Mouse (Mus musculus) CH12.LX (cell line): ENCODE data around the gene H1f0. TPM values are rescaled to one million over a fixed set of nuclear protein-coding genes. Genes with fewer than 3 reads are reported as not detected.
"Not testable (repeated sequence)": the region's sequence is repeated elsewhere in the genome, so short reads cannot be mapped to it uniquely, and the experiment has no call there.

ENCODE experiments used
- DNase-seq: peaks from one replicate; pipeline ENCODE4 v3.0.0-alpha.2; 2013; ENCODE audit errors: extremely low read depth
- H3K27ac ChIP-seq: 2 replicates; pipeline ENCODE4 v1.5.1; 2012; ENCODE audit warnings: low read depth, mild to moderate bottlenecking, control low read depth, moderate library complexity; ENCODE audit not compliant: insufficient read depth
- H3K27me3 ChIP-seq: replicated peaks from 2 replicates; pipeline ENCODE3; 2012; ENCODE audit warnings: inconsistent platforms
- H3K36me3 ChIP-seq, 2 experiments: replicated peaks in 1 of 2; 2 replicates each; pipeline versions ENCODE3 to v1.6.1; 2012; ENCODE audit warnings: inconsistent platforms in 1 of 2, low read length in 1 of 2, mild to moderate bottlenecking in 1 of 2, mixed read lengths in 1 of 2, moderate library complexity in 1 of 2; ENCODE audit not compliant: control insufficient read depth in 1 of 2, insufficient read depth in 1 of 2
- H3K4me1 ChIP-seq, 2 experiments: 2 replicates each; pipeline ENCODE4 v1.6.1; 2012; ENCODE audit warnings: inconsistent platforms in 1 of 2, moderate library complexity in 1 of 2; ENCODE audit not compliant: insufficient read depth in 2 of 2, control insufficient read depth in 1 of 2
- H3K4me2 ChIP-seq: 2 replicates; pipeline ENCODE4 v1.6.1; 2012; ENCODE audit warnings: low read depth, mild to moderate bottlenecking, control low read depth; ENCODE audit not compliant: poor library complexity, insufficient read depth, severe bottlenecking
- H3K4me3 ChIP-seq, 3 experiments: fragments of 150-350 bp in 1 of 3; sonication (generic) in 1 of 3; replicated peaks in 1 of 3; 2 replicates each; pipeline versions ENCODE3 to v1.5.1; 2011 to 2012; ENCODE audit warnings: low read depth in 2 of 3, low read length in 2 of 3, mild to moderate bottlenecking in 2 of 3, moderate library complexity in 2 of 3, control low read depth in 1 of 3, improper control_type of control experiment in 1 of 3, inconsistent platforms in 1 of 3, mixed read lengths in 1 of 3; ENCODE audit not compliant: poor library complexity in 1 of 3
- H3K79me2 ChIP-seq: replicated peaks from 2 replicates; pipeline ENCODE4 v1.6.1; 2012; ENCODE audit warnings: mild to moderate bottlenecking, moderate library complexity; ENCODE audit not compliant: control insufficient read depth, poor library complexity, insufficient read depth, severe bottlenecking; ENCODE audit errors: extremely low read depth
- H3K9ac ChIP-seq: 2 replicates; pipeline ENCODE4 v1.6.1; 2012; ENCODE audit warnings: low read depth, mild to moderate bottlenecking, control low read depth, moderate library complexity; ENCODE audit not compliant: insufficient read depth
- H3K9me3 ChIP-seq: replicated peaks from 2 replicates; pipeline ENCODE3; 2012; ENCODE audit warnings: low read length, inconsistent platforms, mixed read lengths
- CTCF ChIP-seq, 2 experiments: IDR thresholded peaks in 1 of 2; conservative IDR thresholded peaks in 1 of 2; 2 replicates each; pipeline ENCODE4 v1.5.1; 2011 to 2012; ENCODE audit warnings: low read depth in 2 of 2, low read length in 2 of 2, improper control_type of control experiment in 1 of 2, inconsistent platforms in 1 of 2, mild to moderate bottlenecking in 1 of 2, moderate library complexity in 1 of 2
- ELF1 ChIP-seq: IDR thresholded peaks from 2 replicates; pipeline ENCODE4 v1.6.1; 2014; ENCODE audit warnings: low read depth, mild to moderate bottlenecking, inconsistent platforms, low read length, improper control_type of control experiment
- ETS1 ChIP-seq: conservative IDR thresholded peaks from 2 replicates; pipeline ENCODE4 v1.6.1; 2012; ENCODE audit warnings: low read depth, mild to moderate bottlenecking, inconsistent platforms, low read length, improper control_type of control experiment, moderate library complexity
- GABPA ChIP-seq: IDR thresholded peaks from 2 replicates; pipeline ENCODE4 v1.6.1; 2012; ENCODE audit warnings: low read depth, low read length, improper control_type of control experiment, inconsistent platforms; ENCODE audit not compliant: insufficient replicate concordance
- IRF4 ChIP-seq: IDR thresholded peaks from 2 replicates; pipeline ENCODE4 v1.6.1; 2014; ENCODE audit warnings: low read depth, mild to moderate bottlenecking, inconsistent platforms, low read length, improper control_type of control experiment
- JUN ChIP-seq: IDR thresholded peaks from 2 replicates; pipeline ENCODE4 v1.6.1; 2011; ENCODE audit warnings: low read depth, mild to moderate bottlenecking, low read length, improper control_type of control experiment, moderate library complexity; ENCODE audit not compliant: insufficient read depth
- MAFK ChIP-seq: IDR thresholded peaks from 2 replicates; pipeline ENCODE4 v1.6.1; 2011; ENCODE audit warnings: low read length, improper control_type of control experiment; ENCODE audit not compliant: insufficient replicate concordance
- MAX ChIP-seq: IDR thresholded peaks from 2 replicates; pipeline ENCODE4 v1.6.1; 2011; ENCODE audit warnings: low read length, improper control_type of control experiment
- MAZ ChIP-seq: IDR thresholded peaks from 2 replicates; pipeline ENCODE4 v1.6.1; 2012; ENCODE audit warnings: low read depth, mild to moderate bottlenecking, inconsistent platforms, low read length, improper control_type of control experiment, moderate library complexity
- MEF2A ChIP-seq: IDR thresholded peaks from 2 replicates; pipeline ENCODE4 v1.6.1; 2014; ENCODE audit warnings: low read depth, mild to moderate bottlenecking, inconsistent platforms, low read length, improper control_type of control experiment, borderline replicate concordance
- MXI1 ChIP-seq: IDR thresholded peaks from 2 replicates; pipeline ENCODE4 v1.6.1; 2011; ENCODE audit warnings: mild to moderate bottlenecking, low read depth, low read length, improper control_type of control experiment
- MYC ChIP-seq: IDR thresholded peaks from 2 replicates; pipeline ENCODE4 v1.6.1; 2011; ENCODE audit warnings: low read depth, mild to moderate bottlenecking, improper control_type of control experiment, low read length
- NRF1 ChIP-seq: IDR thresholded peaks from 2 replicates; pipeline ENCODE4 v1.6.1; 2014; ENCODE audit warnings: low read depth, mild to moderate bottlenecking, inconsistent platforms, low read length, improper control_type of control experiment, moderate library complexity
- PAX5 ChIP-seq: IDR thresholded peaks from 2 replicates; pipeline ENCODE4 v1.6.1; 2012; ENCODE audit warnings: low read length, inconsistent platforms, mixed read lengths
- POLR2AphosphoS2 ChIP-seq: IDR thresholded peaks from 2 replicates; pipeline ENCODE4 v1.6.1; 2011; ENCODE audit warnings: low read depth, low read length, improper control_type of control experiment
- RAD21 ChIP-seq: IDR thresholded peaks from 2 replicates; pipeline ENCODE4 v1.6.1; 2011; ENCODE audit warnings: low read depth, mild to moderate bottlenecking, low read length, improper control_type of control experiment, moderate library complexity
- RCOR1 ChIP-seq: conservative IDR thresholded peaks from 2 replicates; pipeline ENCODE4 v1.6.1; 2012; ENCODE audit warnings: low read depth, mild to moderate bottlenecking, inconsistent platforms, low read length, improper control_type of control experiment
- SIN3A ChIP-seq: IDR thresholded peaks from 2 replicates; pipeline ENCODE4 v1.6.1; 2012; ENCODE audit warnings: low read length, improper control_type of control experiment, inconsistent platforms
- SMC3 ChIP-seq: IDR thresholded peaks from 2 replicates; pipeline ENCODE4 v1.6.1; 2011; ENCODE audit warnings: low read depth, low read length, improper control_type of control experiment
- TCF12 ChIP-seq: IDR thresholded peaks from 2 replicates; pipeline ENCODE4 v1.6.1; 2014; ENCODE audit warnings: low read depth, mild to moderate bottlenecking, inconsistent platforms, low read length, improper control_type of control experiment
- USF1 ChIP-seq: IDR thresholded peaks from 2 replicates; pipeline ENCODE4 v1.6.1; 2014; ENCODE audit warnings: low read depth, mild to moderate bottlenecking, inconsistent platforms, low read length, improper control_type of control experiment
- ZKSCAN1 ChIP-seq: IDR thresholded peaks from 2 replicates; pipeline ENCODE4 v1.6.1; 2012; ENCODE audit warnings: low read depth, inconsistent platforms, low read length, improper control_type of control experiment, borderline replicate concordance
- ZMIZ1 ChIP-seq: IDR thresholded peaks from 2 replicates; pipeline ENCODE4 v1.6.1; 2012; ENCODE audit warnings: low read depth, mild to moderate bottlenecking, inconsistent platforms, low read length, improper control_type of control experiment
- dilution Hi-C: fragments of 300-500 bp; cut with MboI; formaldehyde crosslinking; loops from 2 replicates; pipeline ENCODE4 v1.14.3; 2020; ENCODE audit warnings: low sequenced_read_pairs; ENCODE audit not compliant: extremely low pct_unique_long_range_greater_than_20kb, extremely low pct_ligation_motif_present
- in situ Hi-C: fragments of 300-500 bp; cut with MboI; formaldehyde crosslinking; loops from 3 replicates; pipeline ENCODE4 v1.14.3; 2019; ENCODE audit warnings: low sequenced_read_pairs, low pct_ligation_motif_present, low pct_unique_long_range_greater_than_20kb, mixed read lengths
- polyA plus RNA-seq: library from polyadenylated mRNA; unstranded; fragments of >175 nt; gene quantifications from 2 replicates; pipeline ENCODE4 v1.2.1, GENCODE M21; 2012; ENCODE audit warnings: low read depth; ENCODE audit not compliant: insufficient read length
- total RNA-seq, 2 experiments: library from RNA; depleted of rRNA; stranded (reverse); fragments of 300-350 nt in 1 of 2; fragments of >200 nt in 1 of 2; gene quantifications; 2 replicates each; pipeline ENCODE4 v1.2.3; 2012 to 2014

The H1f0 gene
- total and polyA plus RNA-seq, 3 experiments: 11.9 to 100 (median 15.9) TPM

DNA sequence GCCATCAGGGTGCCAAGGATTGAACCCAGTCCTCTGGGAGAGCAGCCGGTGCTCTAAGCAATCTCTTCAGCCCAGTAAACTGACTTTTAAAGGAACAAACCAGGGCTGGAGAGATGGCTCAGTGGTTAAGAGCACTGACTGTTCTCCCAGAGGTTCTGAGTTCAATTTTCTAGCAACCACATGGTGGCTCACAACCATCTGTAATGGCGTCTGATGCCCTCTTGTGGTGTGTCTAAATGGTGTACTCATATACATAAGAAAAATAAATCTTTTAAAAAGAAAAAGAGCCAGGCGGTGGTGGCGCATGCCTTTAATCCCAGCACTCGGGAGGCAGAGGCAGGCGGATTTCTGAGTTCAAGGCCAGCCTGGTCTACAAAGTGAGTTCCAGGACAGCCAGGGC lies 20.4 kb upstream of the H1f0 start:
- H3K27ac ChIP-seq, H3K4me3 ChIP-seq, H3K4me2 ChIP-seq, H3K9me3 ChIP-seq, dilution Hi-C loops, H3K9ac ChIP-seq, H3K27me3 ChIP-seq, DNase-seq, H3K79me2 ChIP-seq, H3K4me1 ChIP-seq: not testable (repeated sequence)
- TF ChIP-seq RAD21 (peak; percentile 24), CTCF (conservative IDR thresholded peaks at IDR 0.05 in 1 of 2, IDR thresholded peaks at IDR 0.05 in 1 of 2; ENCODE audit: low read depth in 2 of 2, low read length in 2 of 2) (peak in 1 of 2 experiments; percentile 70; a peak in 2 of 4 replicates), MYC (peak; percentile 63; the same call in 1 of the 2 replicates), SMC3 (peak; percentile 41)
- peaks cover 35 to 50% of the 10 kb centered on the region in 2 experiments for H3K36me3 ChIP-seq
- in situ Hi-C loops: loop anchor here (5.0 kb wide), 1 partner anchor 56 kb away; no protein-coding TSS in a partner anchor

DNA sequence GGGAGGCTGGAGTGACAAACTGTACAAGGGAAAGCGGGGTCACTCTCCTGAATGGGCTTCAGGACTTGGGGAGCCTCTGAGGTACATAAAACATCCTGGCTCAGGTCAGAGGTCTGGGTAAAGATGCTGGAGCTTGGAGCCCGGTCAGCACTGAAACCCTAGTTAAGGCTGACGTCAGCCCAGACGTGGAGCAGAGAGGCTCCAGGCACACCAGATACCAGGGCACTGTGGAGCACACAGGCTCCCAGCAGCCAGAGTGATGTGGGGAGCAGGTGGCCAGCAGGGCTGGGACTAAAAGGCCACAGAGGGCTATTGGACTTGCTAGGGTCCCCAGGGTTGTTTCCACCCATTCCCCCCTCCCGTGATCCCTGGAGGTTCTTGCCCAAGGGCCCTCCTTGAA lies 18.5 kb upstream of the H1f0 start:
- Histone ChIP-seq H3K9me3 (no peaks in the 10 kb centered on the region), H3K36me3 (peaks cover 16 to 31% of the 10 kb centered on the region in 2 experiments), H3K4me1 (peaks cover 0 to 6% of the 10 kb centered on the region in 2 experiments; a peak in 1 of 4 replicates), H3K9ac (no peak overlapping the region), H3K79me2 (no peaks in the 10 kb centered on the region), H3K27ac (no peak overlapping the region), H3K4me2 (no peak overlapping the region), H3K27me3 (no peaks in the 10 kb centered on the region)
- DNase-seq: no peak
- in situ Hi-C loops (loop anchor here (5.0 kb wide), 1 partner anchor 57 kb away; no protein-coding TSS in a partner anchor), dilution Hi-C loops (no loop called here)
- no peak for TF ChIP-seq MAFK
- TF ChIP-seq TCF12: no peak
- TF ChIP-seq IRF4: no peak
- no peak for TF ChIP-seq MAZ
- no peak for TF ChIP-seq ETS1
- TF ChIP-seq PAX5: no peak
- no peak for TF ChIP-seq MAX
- no peak for TF ChIP-seq USF1
- no peak for TF ChIP-seq ELF1
- TF ChIP-seq GABPA: no peak
- no peak for TF ChIP-seq ZMIZ1
- TF ChIP-seq SIN3A: no peak
- TF ChIP-seq MEF2A: no peak
- no peak for TF ChIP-seq JUN
- TF ChIP-seq RCOR1: no peak
- no peak for TF ChIP-seq MXI1
- TF ChIP-seq ZKSCAN1: no peak
- no peak for TF ChIP-seq POLR2AphosphoS2
- no peak for TF ChIP-seq NRF1
- TF ChIP-seq MYC: no peak
- TF ChIP-seq, all 38 proteins: peak for 0
- no peak overlapping the region for H3K4me3 ChIP-seq
